Mouse (Mus musculus) spleen, adult 2 months (tissue): Measurements from ENCODE around the gene Dnah11. TPM values are rescaled to one million over a fixed set of nuclear protein-coding genes. Genes with fewer than 3 reads are reported as not detected.

ENCODE experiments used
- DNase-seq, 2 experiments: peaks; one replicate each; pipeline versions ENCODE4 v3.0.0 to v3.0.0-alpha.2; 2012 to 2021; ENCODE audit warnings: low spot score in 2 of 2, low read depth in 1 of 2
- H3K27ac ChIP-seq: fragments of 200-500 bp; 2 replicates; pipeline ENCODE4 v1.5.1; 2012; ENCODE audit warnings: low read length, inconsistent platforms; ENCODE audit not compliant: insufficient read depth
- H3K27me3 ChIP-seq: fragments of 200-500 bp; 2 replicates; pipeline ENCODE4 v1.6.1; 2012; ENCODE audit warnings: mild to moderate bottlenecking, moderate library complexity, low read length, inconsistent platforms; ENCODE audit not compliant: control insufficient read depth, insufficient read depth
- H3K36me3 ChIP-seq: fragments of 200-500 bp; 2 replicates; pipeline ENCODE4 v1.6.1; 2012; ENCODE audit warnings: mild to moderate bottlenecking, low read length, inconsistent platforms; ENCODE audit not compliant: control insufficient read depth, insufficient read depth
- H3K4me1 ChIP-seq: fragments of 200-500 bp; 2 replicates; pipeline ENCODE4 v1.6.1; 2011; ENCODE audit warnings: inconsistent platforms; ENCODE audit not compliant: control insufficient read depth, insufficient read depth, insufficient read length
- H3K4me3 ChIP-seq: fragments of 200-500 bp; 2 replicates; pipeline ENCODE4 v1.5.1; 2011; ENCODE audit warnings: mild to moderate bottlenecking, inconsistent platforms; ENCODE audit not compliant: insufficient read depth, insufficient read length; ENCODE audit errors: extremely low read depth
- CTCF ChIP-seq: fragments of 200-500 bp; IDR thresholded peaks from 2 replicates; pipeline ENCODE4 v1.5.1; 2011; ENCODE audit warnings: mild to moderate bottlenecking, inconsistent platforms; ENCODE audit not compliant: insufficient read depth, insufficient read length, insufficient replicate concordance; ENCODE audit errors: extremely low read depth
- POLR2A ChIP-seq: fragments of 200-500 bp; IDR thresholded peaks from 2 replicates; pipeline ENCODE4 v1.6.1; 2011; ENCODE audit warnings: low read depth, low read length, inconsistent platforms
- WGBS: fragments of 180-500 bp; shearing (Covaris S2); methylation state at CpG from one replicate; pipeline ENCODE4 v1.1.7; 2018; 5-methylcytosine and 5-hydroxymethylcytosine counted together
- polyA plus RNA-seq: library from polyadenylated mRNA; depleted of rRNA; stranded (reverse); fragments of >200 nt; gene quantifications from 2 replicates; pipeline ENCODE4 v1.2.3, GENCODE M21; 2012; rRNA removed

The Dnah11 gene
- polyA plus RNA-seq, 1 experiment: 0.01 TPM

GRCm38 (mm10) chr12:117831351-117831961, 367.4 kb downstream of the Dnah11 start:
- Histone ChIP-seq H3K4me3 (no peak overlapping the region), H3K27me3 (no peaks in the 10 kb centered on the region), H3K4me1 (peaks cover 2% of the 10 kb centered on the region; the same call in 1 of the 2 replicates), H3K36me3 (no peaks in the 10 kb centered on the region), H3K27ac (no peak overlapping the region)
- DNase-seq: no peak
- TF ChIP-seq POLR2A (no peak), CTCF (no peak)
- 52% methylated on average over 8 of the region's 8 CpGs for WGBS

DNA sequence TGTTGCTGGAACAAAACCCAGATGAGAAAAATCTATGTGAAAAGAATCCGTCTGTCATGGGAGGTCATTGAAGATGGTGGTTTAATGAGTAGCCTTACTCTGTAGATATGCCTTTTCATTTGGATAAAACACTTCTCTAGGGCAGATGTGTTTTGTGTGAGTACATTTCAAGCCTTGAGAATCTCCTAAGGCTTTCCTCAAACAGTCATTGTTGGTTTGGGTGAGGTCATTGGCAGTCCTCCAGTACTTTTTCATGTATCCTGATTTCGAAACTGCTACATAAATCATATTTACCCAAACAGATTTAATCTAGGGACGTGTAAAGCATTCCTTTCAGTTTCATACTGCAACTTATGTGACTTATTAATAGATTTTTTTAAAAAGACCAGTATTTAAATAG, 370.5 kb downstream of the Dnah11 start:
- WGBS: 44% methylated on average over 3 of the region's 3 CpGs
- TF ChIP-seq POLR2A: no peak
- TF ChIP-seq CTCF: no peak

More for the DNA sequence above, 370.5 kb downstream of the Dnah11 start:
- H3K4me1 ChIP-seq: peaks cover 2% of the 10 kb centered on the region; the same call in 1 of the 2 replicates
- no peak for DNase-seq
- H3K4me3 ChIP-seq: no peak overlapping the region
- no peaks in the 10 kb centered on the region for H3K27me3 ChIP-seq
- no peaks in the 10 kb centered on the region for H3K36me3 ChIP-seq
- H3K27ac ChIP-seq: no peak overlapping the region

Other genes with a start within 250 kb of the Dnah11 start
- gene Sp4, start 102.4 kb upstream of the Dnah11 start, polyA plus RNA-seq: 7.7 and 9.0 TPM in 2 replicates